Mouse (Mus musculus) neutrophil, adult 83 days (primary cell): Measurements from ENCODE around the gene Dok4. TPM values are rescaled to one million over a fixed set of nuclear protein-coding genes. Genes with fewer than 3 reads are reported as not detected.

Experiments
- total RNA-seq, 2 experiments: library from RNA; stranded (reverse); gene quantifications; one replicate each; pipeline ENCODE4 v1.2.4; 2023

Gene Dok4
- 1 to 10 TPM; 1.2 to 1.3 TPM for total RNA-seq

GRCm38 (mm10) chr8:94876197-94876730 is at the start of gene Dok4:
TSS of gene Dok4 (minus strand) at chr8:94876330.

DNA sequence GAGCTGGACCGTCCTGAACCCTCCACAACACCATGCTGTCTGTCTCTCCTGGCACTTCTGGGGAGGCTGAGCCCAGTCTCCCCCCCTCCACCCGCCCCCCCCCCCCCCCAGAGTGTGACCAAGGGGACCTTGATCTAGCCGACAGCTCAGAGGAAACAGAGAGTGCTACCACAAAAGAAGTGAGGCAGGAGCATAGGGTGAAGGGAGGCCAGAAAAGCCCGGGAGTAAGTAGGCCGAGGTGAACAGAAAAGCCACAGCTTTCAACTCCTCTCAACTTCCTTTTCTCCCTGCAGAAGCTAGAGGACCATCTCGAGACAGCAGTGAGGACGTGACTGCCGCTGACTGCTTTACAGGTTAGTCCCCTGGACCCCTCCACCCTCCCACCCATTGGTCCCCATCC is 47.3 kb upstream of the Dok4 start, which contains the start of gene Adgrg5:
Gene Adgrg5, plus strand, starts transcription at position 290 of the 400 bp plus-strand sequence.

GRCm38 (mm10) chr8:94917851-94918495 is 41.8 kb upstream of the Dok4 start, which contains the start of gene Ccdc102a:
TSS of gene Ccdc102a (minus strand) at chr8:94918098.

DNA sequence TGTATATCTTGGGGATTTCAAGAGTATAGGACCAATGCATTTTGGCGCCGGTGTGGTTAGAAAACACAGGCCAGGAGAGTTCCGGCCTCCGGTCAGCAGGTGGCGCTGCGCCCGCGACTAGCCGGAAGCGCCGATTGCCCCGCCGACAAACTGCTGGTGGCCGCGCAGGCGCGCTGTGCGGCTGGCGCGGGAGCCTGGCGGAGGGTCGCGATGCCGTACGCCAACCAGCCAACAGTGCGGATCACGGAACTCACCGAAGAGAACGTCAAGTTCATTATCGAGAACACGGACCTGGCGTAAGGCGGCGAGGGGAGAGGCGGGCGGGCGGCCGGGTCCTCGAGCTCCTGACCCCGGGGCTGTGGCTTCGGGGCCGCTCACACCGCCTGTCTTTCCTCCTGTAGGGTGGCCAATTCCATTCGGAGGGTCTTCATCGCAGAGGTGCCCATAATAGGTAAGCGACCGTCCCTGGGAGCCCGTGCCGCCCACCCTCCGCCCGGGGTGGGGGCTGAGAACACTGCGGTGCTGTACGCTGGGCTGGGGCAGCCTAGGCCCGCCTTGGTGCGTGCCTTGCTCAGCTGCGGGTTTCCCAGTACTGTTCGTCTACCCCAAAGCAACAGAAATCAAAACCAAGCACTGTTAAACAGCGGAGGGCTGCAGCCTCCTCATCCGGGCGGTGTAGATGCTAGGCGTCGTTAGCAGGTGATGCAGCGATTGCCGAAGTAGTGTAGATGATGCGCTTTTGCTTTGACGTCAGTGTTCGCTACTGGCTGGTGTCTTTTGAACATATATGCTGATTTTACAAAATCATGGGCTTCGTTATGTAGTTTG is 18.6 kb downstream of the Dok4 start, which contains the start of gene Polr2c:
Gene Polr2c, plus strand, starts transcription at position 105 of the 828 bp plus-strand sequence.

DNA sequence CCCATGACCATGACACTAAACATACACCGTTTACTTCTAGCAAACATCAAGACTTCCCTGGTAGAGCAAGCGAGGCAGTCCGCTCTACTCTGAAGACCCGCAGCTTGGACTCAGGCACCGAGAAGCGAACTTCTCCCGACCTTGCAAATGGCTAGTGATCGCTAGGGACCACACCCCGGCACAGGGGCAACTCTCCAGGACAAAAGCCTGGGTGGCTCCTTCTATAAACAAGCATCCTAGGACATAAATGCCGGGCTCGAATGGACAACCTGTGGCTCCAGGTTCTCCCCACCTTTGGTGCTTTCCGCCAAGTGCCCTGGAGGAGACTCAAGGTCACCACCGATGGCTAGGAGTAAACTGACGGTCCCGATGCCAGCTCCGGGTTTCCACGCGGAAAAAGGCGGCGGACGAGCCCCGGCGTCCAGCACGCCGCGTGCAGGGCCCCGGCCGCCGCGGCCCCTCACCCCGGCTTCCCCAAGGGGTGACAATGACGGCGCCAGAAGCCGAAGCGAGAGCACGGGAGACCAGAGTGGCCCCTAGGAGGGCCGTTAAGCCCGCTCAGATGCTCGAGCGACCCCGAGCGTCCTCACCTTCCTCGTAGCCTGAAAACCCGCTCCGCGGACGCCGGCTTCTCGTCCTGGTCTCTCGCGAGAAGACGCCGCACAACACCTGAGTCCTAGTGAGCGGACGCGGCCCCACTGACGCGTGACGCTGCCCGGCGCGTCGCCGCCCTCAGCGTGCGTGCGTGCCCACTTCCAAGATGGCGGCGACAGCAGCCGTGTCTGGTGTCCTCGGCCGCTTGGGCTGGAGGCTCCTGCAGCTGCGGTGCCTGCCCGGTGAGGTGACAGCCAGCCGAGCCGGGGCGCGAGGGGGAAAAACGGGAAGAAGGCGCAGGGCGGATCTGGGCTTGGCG is 38.2 kb downstream of the Dok4 start, which contains the start of the genes Coq9 and Ciapin1:
Gene Coq9, plus strand, starts transcription at position 660 of the 913 bp plus-strand sequence.
Gene Ciapin1, minus strand, starts transcription at position 697 of the 913 bp plus-strand sequence.

Other genes with a start within 250 kb of the Dok4 start
- gene Arl2bp, start 209.7 kb downstream of the Dok4 start, total RNA-seq, result 10 to 100 TPM; 51.6 to 66.4 TPM
- gene Pllp, start 180.1 kb downstream of the Dok4 start, total RNA-seq, result not detected
- under 1 TPM in 1 of 2 experiments, not detected in 1; 0.18 TPM for gene Ccl22, start 130.7 kb downstream of the Dok4 start, total RNA-seq
- gene Cx3cl1, start 104.3 kb downstream of the Dok4 start, total RNA-seq, result not detected
- gene Ccl17, start 65.9 kb downstream of the Dok4 start, total RNA-seq, result not detected
- gene Coq9, start 38.0 kb downstream of the Dok4 start, total RNA-seq, result 10 to 100 TPM; 24.5 to 27.2 TPM
- gene Ciapin1, start 38.0 kb downstream of the Dok4 start, total RNA-seq, result 10 to 100 TPM; 39.1 to 42.8 TPM
- gene Polr2c, start 18.9 kb downstream of the Dok4 start, total RNA-seq, result 10 to 100 TPM; 37.8 to 39.3 TPM
- gene Ccdc102a, start 41.8 kb upstream of the Dok4 start, total RNA-seq, result 1 to 10 TPM; 3.7 to 4.7 TPM
- 10 to 100 TPM; 14.8 to 23.2 TPM for gene Adgrg5, start 47.4 kb upstream of the Dok4 start, total RNA-seq
- gene Adgrg1, start 98.4 kb upstream of the Dok4 start, total RNA-seq, result 10 to 100 TPM; 10.2 to 15.0 TPM
- gene Adgrg3, start 141.4 kb upstream of the Dok4 start, total RNA-seq, result 100 to 1,000 TPM; 129 to 142 TPM
- gene Drc7, start 178.8 kb upstream of the Dok4 start, total RNA-seq, result under 1 TPM; 0.57 TPM
- 10 to 100 TPM; 17.5 to 18.1 TPM for gene Katnb1, start 204.9 kb upstream of the Dok4 start, total RNA-seq